Mouse (Mus musculus) thymus, postnatal 10 days (tissue): ENCODE data around the gene Colgalt1.
A peak's percentile ranks its signal among the peaks of the same experiment; 100 is the strongest.

ENCODE experiments used
- DNase-seq, 2 experiments: peaks; one replicate each; pipeline ENCODE4 v3.0.0; 2021; ENCODE audit warnings: low spot score in 2 of 2

Colgalt1 gene

DNA sequence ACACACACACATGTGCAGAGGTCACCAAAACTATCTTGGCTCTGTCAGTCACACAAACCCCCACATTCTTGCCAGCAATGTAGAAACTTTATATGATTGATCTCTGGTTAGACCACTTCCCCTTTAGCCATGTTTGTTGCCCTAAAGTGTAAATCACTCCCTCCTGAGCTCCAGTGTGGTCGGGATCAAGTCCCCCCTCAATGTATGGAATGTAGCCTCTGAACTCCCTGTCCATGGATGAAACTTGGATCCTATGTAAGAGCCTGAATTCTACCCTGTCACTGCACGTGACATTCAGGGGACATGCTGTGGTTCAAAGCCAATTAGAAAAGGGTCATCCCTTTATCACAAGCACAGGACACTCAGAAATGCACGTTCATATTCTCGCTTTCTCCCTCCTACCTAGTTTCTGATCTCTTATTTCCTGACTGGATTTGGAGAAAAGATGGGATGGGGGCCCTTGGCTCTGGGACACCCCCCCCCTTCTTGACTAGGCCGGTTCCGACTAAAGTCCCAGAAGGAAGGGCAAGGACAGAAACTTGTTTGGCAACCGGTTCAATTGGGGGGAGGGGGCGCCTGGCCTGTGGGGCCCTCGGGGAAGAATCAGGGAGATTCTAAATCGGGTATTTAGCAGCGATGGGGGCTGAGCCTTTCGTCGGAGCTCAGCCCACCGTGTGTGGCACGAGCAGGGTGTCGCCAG is 17.7 kb downstream of the Colgalt1 start:
- DNase-seq: no peak

DNA sequence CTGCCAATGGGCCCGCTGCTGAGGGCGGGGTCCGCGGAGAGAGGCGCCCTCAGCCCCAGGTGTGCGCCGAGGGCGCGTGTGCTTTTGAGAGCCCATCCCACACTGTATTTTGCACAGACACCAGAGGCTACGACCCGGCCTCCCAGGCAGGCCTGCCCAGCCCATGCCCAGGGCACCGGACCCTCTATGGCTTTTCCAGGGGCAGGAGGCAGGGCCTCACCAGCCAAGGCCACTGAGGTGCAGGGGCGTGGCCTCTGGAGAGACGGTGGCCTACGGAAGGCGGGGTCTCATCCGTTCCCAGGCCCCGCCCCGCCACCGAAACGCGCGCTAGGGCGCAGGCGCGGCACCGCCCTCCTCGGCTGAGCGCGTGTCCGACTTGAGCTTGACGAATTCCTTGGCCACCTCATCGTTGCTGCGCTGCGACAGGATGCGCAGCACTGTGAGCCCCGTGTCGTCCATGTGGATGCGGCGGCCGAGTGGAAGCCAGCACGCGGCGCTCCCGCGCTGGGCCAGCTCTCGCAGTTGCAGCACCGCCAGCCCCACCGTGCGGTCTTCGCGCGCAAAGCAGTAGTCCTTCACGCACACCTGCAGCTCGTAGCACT is 18.4 kb downstream of the Colgalt1 start:
- DNase-seq: peak; percentile 85 to 93

DNA sequence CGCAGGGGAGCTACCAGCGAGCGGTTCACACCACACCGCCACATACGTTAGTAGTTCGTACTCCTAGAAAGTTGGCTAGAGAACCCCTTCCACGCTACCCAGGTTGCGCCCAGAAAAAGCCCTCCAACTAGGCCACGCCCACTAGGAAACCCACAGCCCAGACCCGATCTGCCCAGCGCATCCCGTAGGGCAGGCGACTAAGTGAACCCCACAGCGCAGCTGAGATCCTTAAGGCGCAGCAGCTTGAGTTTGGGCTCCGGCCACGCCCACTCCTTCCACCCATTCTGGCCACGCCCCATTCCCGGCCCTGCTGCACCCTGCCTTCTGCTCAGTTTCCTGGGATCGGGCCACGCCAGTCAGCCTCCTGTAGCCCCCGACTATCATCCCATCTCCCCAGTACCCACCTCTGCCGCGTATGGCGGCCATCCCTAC is 19.0 kb downstream of the Colgalt1 start:
- peak; percentile 45 to 48 for DNase-seq

DNA sequence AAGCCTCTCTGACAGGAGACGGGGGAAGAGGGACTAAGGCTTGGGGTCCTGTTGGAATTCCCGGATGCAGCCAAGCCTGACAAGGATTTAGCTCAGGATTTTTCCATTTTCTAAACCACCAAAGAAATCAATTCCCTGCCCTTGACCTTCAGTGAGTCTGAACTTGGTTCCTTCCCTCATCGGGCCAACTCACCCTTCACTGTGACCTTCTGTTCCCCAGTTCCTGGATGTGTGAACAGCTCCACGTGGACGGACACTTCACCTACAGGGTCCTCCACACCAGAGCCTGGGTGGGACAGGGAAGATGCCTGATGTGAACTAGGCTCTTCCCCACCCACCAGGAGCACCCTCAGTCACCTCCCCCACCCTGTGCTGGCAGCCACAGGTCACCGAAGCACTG is 20.0 kb downstream of the Colgalt1 start:
- DNase-seq: no peak

DNA sequence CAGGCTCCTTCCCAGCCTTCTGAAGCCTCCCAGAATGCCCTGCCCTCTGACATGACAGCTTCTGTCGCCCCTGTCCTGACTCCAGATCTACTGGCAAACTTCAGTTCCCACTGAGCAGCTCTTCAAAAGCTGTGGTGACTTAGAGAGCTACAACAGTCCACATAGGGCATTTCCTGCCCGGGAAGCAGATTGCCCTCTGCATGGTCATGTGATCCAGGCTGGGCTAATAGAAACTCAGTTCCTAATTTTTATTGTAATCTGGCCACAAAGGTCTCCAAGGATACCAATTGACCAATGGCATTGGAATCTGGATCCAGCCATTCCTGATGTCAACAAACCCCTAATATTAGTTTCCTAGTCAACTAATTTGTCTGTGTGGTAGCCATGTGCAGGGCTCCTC is 21.1 kb downstream of the Colgalt1 start:
- DNase-seq: no peak

DNA sequence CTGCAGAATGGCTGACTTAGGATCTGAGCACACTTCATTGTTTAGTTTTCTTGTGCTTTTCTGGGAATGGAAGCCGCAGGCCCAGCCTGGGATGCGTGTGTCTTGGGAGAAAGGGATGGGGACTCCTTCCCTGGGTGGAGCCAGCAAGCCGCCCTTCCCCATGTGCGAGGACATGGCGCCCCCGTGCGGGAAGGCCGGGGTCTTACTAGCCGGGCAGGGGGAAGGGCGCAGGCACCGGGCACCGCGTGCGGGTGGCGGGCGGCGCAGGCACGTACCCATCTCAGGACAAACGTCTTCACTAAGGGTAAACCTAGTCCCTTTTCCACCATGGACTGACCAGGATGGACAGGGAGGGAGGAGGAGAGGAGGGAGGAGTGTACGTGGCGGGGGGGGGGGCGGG is 22.4 kb downstream of the Colgalt1 start:
- DNase-seq: peak; percentile 71 to 91

DNA sequence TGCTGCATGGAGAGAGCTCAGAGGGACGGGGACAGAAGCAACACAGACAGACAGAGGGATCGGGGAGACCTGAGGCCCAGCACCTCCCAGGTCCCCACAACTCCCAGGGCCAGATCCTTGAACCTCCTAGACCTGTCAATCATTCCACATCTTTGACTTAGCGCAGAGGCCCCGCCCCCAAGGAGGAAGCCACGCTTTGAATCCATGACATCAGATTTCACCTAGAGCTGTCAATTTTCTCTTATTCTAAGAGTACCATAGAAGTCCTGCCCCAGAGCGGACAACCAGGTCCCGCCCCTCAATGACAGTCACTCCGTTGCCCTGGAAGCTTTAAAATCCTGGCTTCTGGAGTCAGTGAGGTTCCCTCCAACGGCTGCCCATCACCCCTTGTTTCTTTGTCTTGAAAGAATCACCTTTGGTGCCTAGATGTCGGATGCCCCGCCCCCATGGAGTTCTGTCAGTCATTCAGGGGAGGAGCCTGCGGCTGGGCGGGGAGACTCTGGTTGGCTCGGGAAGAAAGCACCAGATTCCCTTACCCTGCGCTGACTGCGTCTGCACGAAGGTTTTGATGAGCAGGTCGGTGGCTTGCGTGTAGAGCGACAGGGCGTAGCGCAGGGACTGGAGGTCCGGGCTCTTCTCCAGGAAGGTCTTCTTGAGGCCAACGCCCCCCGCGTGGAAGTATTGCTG is 23.3 kb downstream of the Colgalt1 start:
- peak; percentile 75 to 76 for DNase-seq

DNA sequence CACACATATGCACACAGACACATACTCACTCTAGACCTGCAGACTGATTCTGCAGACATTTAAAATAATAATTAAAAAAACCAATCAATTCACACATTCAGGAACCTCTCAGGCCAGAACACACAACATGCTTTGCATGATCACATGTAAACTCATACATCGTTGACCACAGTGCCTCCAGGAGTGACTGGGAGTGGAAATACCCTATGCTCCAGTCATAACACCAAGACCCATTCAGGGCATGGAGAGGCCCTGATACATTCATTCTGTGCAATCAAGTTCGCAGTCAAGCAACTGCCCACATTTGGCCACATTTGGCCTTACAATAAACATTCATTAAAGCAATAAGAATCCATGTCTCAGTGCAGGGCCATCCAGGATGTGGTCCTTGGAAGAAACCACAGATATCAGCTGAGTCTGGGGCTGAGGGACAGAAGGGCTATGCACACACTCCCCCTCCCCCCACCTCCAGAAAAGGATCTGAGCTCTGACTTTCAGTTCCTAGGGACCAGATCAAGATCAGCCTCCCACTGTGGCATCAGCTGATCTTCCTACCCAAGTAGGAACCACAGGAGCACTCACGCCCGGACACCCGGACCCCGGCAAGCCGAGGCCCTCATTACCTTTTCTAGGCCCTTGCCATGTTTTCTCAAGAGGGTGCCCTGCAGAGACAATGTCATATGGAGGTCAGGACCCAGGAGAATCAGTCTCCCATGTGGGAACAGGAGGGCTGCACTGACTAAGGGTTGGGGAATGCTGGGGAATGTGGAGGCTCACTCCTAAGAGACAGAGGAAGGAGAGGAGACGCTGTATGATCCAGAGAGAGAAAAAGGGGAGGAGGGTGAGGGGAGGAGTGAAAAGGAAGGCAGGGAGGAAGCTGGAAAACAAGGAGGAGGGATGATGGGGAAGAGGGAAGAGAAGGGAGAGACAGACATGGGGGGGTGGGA is 26.6 kb downstream of the Colgalt1 start:
- no peak for DNase-seq

DNA sequence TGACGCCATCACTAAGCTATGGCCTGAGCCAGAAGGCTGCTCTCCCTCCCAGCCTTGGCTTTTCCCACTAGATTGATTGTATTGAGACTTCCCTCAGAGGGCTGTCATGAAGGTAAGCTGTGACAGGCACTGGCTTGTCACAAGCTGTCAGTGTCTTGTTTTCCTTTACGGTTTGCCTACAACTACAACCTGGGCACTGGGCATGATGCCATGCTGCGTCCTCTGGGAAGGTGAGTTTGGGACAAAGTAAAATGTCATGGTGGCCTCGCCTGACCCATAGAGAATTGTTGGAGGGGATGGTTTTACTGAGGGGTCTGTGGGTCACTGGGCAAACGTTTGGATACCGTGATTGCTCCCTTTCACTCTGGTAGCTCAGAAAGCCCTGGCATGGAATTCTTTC is 27.5 kb downstream of the Colgalt1 start:
- no peak for DNase-seq

DNA sequence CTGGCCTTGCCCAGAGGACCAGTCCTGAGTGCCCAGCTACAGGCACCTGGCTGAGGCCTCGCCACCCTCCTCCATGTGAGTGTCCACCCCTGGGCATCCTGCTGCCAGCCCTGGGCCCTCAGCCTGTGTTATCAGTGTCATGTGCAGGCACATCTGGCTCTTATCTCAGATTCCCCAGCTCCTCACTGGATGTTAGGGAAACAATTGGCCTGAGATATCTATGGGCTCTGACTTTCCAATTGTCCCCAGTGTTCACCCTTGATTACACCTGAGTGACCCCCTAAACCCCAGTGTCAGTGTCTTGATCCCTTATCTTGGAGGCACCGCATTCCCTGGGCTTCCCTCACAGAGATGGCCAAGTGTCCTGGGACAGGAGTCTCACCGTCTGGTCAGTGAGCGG is 28.5 kb downstream of the Colgalt1 start:
- no peak for DNase-seq

DNA sequence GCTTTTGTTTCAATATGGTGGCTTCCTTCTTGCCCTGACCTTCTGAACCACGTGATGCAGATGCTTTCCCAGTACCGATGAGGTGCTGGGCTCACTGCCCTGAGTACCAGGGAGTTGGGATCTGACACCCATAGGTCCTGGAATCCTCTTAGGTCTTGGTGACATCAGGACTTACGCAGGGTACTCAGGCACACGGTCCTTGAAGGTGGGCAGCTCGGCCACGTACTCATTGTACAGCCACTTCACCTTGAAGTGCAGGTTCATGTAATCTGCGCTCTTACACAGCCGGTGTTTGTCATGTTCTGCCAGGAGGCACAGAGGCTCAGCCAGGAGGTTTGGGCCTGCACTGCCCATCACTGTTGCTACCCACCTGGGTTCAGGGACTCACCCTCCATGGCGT is 34.7 kb downstream of the Colgalt1 start:
- DNase-seq: no peak

DNA sequence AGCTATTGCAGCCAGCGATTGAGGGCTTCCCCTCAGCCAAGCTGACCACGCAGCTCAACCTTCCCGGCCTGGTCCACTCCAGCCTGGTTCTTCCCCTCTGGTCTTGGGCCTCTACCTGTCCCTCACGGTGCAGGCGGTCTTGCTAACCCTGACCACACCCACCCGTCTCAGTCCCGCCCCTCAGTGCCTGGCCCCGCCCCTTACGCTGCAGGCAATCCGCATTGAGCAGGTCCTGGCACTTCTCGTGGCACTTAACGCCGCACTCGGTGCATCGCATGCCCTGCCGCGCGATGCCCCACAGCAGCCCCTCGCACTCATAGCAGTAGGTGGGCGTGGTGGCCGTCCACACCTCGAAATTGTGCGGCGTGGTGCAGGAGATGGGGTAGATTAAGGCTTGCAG is 43.8 kb downstream of the Colgalt1 start:
- peak in 1 of 2 experiments; percentile 37 for DNase-seq

DNA sequence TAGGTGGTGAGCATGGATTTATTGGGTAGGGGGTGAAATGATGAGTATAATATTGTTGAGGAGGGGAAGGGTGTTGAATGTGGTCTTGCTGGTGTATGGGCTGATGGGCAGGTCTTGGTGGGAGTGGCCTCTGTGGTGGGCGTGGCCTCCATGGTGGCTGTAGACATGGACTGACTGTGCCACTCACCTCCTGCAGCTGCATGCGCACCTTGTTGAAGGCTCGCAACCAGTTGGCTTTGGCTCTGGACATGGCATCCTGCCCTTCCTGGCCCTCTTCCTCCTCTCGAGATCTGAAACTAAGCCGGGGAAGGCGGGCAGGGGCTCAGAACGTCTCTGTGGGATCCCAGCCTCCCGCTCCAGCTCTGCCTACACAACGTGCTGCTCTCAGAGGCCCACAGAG is 47.0 kb downstream of the Colgalt1 start:
- DNase-seq: no peak

DNA sequence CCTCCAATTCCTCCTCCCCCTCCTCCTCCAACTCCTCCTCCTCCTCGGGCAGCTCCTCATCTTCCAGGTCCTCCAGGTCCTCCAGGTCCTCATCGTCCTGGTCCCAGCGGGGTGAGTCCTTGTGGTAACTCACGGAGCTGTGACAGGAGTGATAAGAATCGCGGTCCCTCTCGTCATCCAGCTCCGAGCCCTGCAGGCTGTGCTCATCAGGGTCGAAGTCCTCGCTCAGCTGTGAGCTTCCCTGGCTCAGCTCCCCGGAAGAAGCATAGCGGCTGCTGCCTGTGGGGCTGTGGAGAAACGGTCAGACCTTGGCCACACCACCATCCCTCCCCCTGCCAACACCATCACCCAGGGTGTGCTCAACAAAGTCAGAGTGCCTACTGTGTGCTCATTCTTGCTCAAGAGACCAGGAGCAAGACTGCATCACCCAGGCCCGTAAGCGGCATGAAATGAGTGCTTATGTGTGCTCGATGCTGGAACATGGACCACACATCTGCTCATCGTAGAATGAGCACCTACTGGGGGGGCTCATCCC is 47.8 kb downstream of the Colgalt1 start:
- DNase-seq: no peak

DNA sequence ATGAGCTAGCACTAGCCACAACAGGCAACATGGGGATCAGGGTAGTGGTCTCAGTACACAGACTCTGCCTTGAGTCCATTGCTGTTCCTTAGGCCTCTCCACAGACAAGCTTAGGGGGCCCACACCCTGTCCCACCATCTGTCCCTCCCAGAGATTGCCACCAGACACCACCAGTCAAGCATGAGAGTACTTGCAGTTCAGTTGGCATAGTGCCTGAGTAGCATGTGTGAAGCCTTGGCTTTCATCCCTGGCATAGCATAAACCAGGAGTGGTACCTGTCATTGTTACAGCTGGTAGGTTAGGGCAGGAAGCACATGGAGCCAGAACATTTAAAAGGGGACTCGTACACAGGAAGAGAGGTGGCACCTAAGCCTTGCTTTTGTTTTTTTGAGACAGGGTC is 49.0 kb downstream of the Colgalt1 start:
- DNase-seq: no peak

DNA sequence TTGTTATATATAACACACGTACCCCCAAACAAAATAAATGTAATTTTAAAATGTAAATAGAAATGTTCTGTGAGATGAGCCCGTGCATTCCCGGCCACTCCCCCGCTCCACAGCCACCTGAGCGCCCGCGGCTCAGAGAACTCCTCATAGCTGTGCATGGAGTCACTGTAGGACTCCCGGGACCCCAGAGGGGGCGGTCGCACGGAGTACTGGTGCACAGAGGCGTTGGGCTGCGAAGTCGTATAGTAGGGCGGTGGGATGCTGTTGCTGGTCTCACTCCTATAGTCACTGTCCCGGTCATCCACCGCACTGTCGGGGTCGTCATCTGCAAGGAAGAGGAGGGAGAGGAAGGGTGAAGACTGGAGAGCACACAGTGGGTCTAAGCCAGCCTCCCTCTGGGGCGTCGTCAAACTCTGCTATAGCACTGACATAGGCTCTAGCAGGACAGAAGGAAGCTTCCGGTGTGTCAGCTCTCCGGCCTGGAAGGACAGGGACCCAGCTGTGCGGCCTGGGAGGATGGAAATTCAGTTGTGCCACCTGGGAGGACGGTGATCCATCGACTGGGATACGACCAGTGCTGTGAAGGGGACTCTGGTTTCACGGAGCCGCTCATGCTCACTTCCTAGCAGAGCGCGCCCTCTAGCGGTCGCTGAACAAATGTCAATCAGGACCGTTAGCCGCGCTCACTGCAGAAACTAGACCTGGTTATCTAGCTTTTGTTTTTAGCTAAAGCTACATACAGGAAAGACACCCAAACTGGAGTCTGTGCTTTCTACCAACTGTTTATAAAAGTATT is 49.7 kb downstream of the Colgalt1 start:
- DNase-seq: peak; percentile 59 to 86

DNA sequence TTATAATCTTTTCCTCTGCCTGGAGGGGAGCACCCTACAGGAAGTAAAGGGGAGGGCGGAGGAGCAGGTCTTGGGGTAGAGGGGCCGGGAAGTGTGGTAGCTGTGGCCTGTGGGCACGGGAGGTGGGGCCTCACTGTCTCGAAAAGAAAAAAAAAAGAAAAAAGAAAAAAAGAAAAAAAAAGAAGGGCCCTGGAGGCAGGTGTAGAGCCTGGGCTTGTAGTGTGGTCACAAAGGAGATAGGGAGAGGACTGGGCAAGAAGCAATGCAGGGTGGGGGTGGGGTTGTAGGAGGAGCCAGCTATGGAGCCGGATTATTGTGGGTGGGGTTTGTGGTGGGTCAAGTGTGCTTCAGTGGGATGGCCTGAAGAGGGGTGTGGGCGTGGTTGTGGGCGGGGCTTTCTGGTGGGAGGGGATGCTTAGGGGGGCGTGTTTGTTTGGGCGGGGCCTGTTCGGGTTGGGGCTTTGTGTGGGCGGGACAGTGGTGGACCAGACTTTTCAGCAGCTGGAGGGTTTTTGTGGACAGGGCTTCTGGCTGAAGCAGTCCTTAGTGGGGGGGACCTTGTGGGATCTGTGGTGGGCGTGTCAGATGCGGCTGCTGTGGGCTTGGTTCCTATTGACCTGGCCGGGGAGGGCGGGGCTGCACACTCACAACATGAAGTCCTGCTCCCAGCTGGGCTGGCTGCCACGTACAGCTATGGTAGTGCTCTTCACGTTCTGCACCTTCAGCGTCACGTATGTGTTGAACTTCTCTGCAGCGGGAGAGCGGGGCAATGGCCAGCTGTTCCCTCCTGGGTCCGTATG is 54.7 kb downstream of the Colgalt1 start:
- peak; percentile 40 to 45 for DNase-seq

DNA sequence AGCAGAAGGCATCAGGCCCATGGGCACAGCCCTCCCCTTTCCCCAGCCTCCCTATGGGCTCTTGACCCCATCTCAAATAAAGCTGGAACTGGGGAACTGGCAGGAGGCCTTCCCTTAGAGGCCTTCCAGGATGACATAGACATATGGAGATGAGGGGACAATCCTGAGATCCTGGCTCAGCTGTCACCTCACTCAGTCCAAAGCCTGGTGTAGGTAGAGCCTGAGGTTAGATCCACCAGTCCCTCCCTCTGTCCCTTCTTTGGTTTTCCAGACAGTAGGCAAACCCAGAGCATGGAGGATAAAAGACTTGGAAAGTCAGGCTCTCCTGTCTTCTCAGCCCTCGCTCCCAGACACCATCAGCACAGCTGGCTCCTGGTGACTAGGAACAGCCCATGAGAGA is 56.1 kb downstream of the Colgalt1 start:
- DNase-seq: no peak

DNA sequence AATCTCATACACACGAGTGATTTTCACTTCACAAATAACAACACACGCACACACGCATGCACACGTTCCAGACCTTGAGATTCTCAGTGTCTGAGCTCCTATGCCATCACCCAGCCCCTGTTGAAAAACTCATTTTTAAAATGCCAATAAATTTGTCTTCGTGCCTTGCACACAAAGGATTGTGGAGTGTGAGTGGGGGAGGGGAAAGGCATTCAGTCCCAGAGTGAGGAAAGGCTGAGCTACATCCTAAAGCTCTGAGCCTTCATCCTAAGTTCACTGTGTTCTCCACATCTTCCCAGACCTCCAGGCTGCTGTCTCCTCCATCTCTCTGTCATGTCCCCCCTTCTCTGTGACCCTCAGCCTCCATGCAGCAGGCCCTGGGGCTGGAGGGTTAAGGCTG is 56.5 kb downstream of the Colgalt1 start:
- no peak for DNase-seq
